Mouse (Mus musculus) MEL (cell line): Measurements from ENCODE around the gene Aif1l. TPM values are rescaled to one million over a fixed set of nuclear protein-coding genes. Genes with fewer than 3 reads are reported as not detected.

Experiments
- DNase-seq: peaks from one replicate; pipeline ENCODE4 v3.0.0; 2011; ENCODE audit warnings: low read depth, low spot score
- H3K27ac ChIP-seq: 2 replicates; pipeline ENCODE4 v1.5.1; 2012; ENCODE audit warnings: low read depth, mild to moderate bottlenecking, control low read depth, low read length, moderate library complexity; ENCODE audit not compliant: control insufficient read depth
- H3K27me3 ChIP-seq, 2 experiments: fragments of 150-350 bp in 1 of 2; sonication (generic) in 1 of 2; 2 replicates each; pipeline ENCODE4 v1.6.1; 2012; ENCODE audit warnings: low read length in 2 of 2, mild to moderate bottlenecking in 2 of 2, improper control_type of control experiment in 1 of 2, moderate library complexity in 1 of 2; ENCODE audit not compliant: insufficient read depth in 2 of 2, control insufficient read depth in 1 of 2
- H3K36me3 ChIP-seq, 2 experiments: 2 replicates each; pipeline ENCODE4 v1.6.1; 2012 to 2014; ENCODE audit warnings: low read length in 2 of 2, improper control_type of control experiment in 1 of 2, inconsistent platforms in 1 of 2, mild to moderate bottlenecking in 1 of 2; ENCODE audit not compliant: insufficient read depth in 2 of 2, control insufficient read depth in 1 of 2
- H3K4me1 ChIP-seq, 2 experiments: fragments of 150-350 bp in 1 of 2; sonication (generic) in 1 of 2; 2 replicates each; pipeline ENCODE4 v1.6.1; 2012; ENCODE audit warnings: low read length in 2 of 2, improper control_type of control experiment in 1 of 2, mild to moderate bottlenecking in 1 of 2; ENCODE audit not compliant: insufficient read depth in 2 of 2, control insufficient read depth in 1 of 2
- H3K4me3 ChIP-seq, 2 experiments: fragments of 150-350 bp in 1 of 2; sonication (generic) in 1 of 2; 2 replicates each; pipeline ENCODE4 v1.5.1; 2012; ENCODE audit warnings: low read depth in 2 of 2, low read length in 2 of 2, mild to moderate bottlenecking in 2 of 2, moderate library complexity in 2 of 2, control low read depth in 1 of 2, improper control_type of control experiment in 1 of 2; ENCODE audit not compliant: control insufficient read depth in 1 of 2, insufficient read depth in 1 of 2
- H3K79me2 ChIP-seq: 2 replicates; pipeline ENCODE4 v1.6.1; 2012; ENCODE audit warnings: mild to moderate bottlenecking, low read length, moderate library complexity; ENCODE audit not compliant: control insufficient read depth, poor library complexity, insufficient read depth
- H3K9ac ChIP-seq: 2 replicates; pipeline ENCODE4 v1.6.1; 2012; ENCODE audit warnings: low read depth, mild to moderate bottlenecking, control low read depth, low read length, moderate library complexity; ENCODE audit not compliant: control insufficient read depth, poor library complexity, severe bottlenecking
- H3K9me3 ChIP-seq: fragments of 150-350 bp; sonication (generic); replicated peaks from 2 replicates; pipeline ENCODE4 v1.6.1; 2012; ENCODE audit warnings: mild to moderate bottlenecking, low read length, improper control_type of control experiment, moderate library complexity; ENCODE audit not compliant: insufficient read depth
- KAT2A ChIP-seq: conservative IDR thresholded peaks from 2 replicates; pipeline ENCODE4 v1.6.1; 2012; ENCODE audit warnings: low read depth, low read length, improper control_type of control experiment, inconsistent platforms
- MEF2A ChIP-seq: IDR thresholded peaks from 2 replicates; pipeline ENCODE4 v1.6.1; 2014; ENCODE audit warnings: low read depth, mild to moderate bottlenecking, inconsistent platforms, low read length, improper control_type of control experiment; ENCODE audit not compliant: poor library complexity, insufficient replicate concordance, severe bottlenecking; ENCODE audit errors: extremely low read depth
- MXI1 ChIP-seq: IDR thresholded peaks from 2 replicates; pipeline ENCODE4 v1.6.1; 2011; ENCODE audit warnings: mild to moderate bottlenecking, low read depth, low read length, improper control_type of control experiment
- MYB ChIP-seq: IDR thresholded peaks from 2 replicates; pipeline ENCODE4 v1.6.1; 2011; ENCODE audit warnings: mild to moderate bottlenecking, low read depth, low read length, improper control_type of control experiment
- POLR2A ChIP-seq, 2 experiments: IDR thresholded peaks; 2 replicates each; pipeline ENCODE4 v1.6.1; 2011 to 2012; ENCODE audit warnings: low read length in 2 of 2, mild to moderate bottlenecking in 2 of 2, control low read depth in 1 of 2, improper control_type of control experiment in 1 of 2, low read depth in 1 of 2, moderate library complexity in 1 of 2; ENCODE audit not compliant: control insufficient read depth in 1 of 2, insufficient read depth in 1 of 2, poor library complexity in 1 of 2
- POLR2AphosphoS2 ChIP-seq: IDR thresholded peaks from 2 replicates; pipeline ENCODE4 v1.6.1; 2011; ENCODE audit warnings: low read length, improper control_type of control experiment
- POLR2AphosphoS5 ChIP-seq: IDR thresholded peaks from 2 replicates; pipeline ENCODE4 v1.6.1; 2012; ENCODE audit warnings: low read depth, borderline replicate concordance, mild to moderate bottlenecking, inconsistent platforms, low read length, moderate library complexity, mixed read lengths
- RAD21 ChIP-seq: IDR thresholded peaks from 2 replicates; pipeline ENCODE4 v1.6.1; 2011; ENCODE audit warnings: mild to moderate bottlenecking, low read depth, low read length, improper control_type of control experiment
- SMC3 ChIP-seq: IDR thresholded peaks from 2 replicates; pipeline ENCODE4 v1.6.1; 2011; ENCODE audit warnings: low read depth, low read length, improper control_type of control experiment
- TAL1 ChIP-seq: IDR thresholded peaks from 2 replicates; pipeline ENCODE4 v1.6.1; 2012; ENCODE audit warnings: mild to moderate bottlenecking, inconsistent platforms, low read length, moderate library complexity, mixed read lengths
- UBTF ChIP-seq: IDR thresholded peaks from 2 replicates; pipeline ENCODE4 v1.6.1; 2012; ENCODE audit warnings: low read depth, mild to moderate bottlenecking, inconsistent platforms, low read length, improper control_type of control experiment, moderate library complexity, borderline replicate concordance; ENCODE audit not compliant: insufficient read depth
- ZNF384 ChIP-seq: IDR thresholded peaks from 2 replicates; pipeline ENCODE4 v1.6.1; 2012; ENCODE audit warnings: low read depth, mild to moderate bottlenecking, inconsistent platforms, low read length, improper control_type of control experiment
- polyA plus RNA-seq, 2 experiments: library from polyadenylated mRNA; stranded (reverse) in 1 of 2; unstranded in 1 of 2; fragments of >175 nt in 1 of 2; fragments of >200 nt in 1 of 2; gene quantifications; 2 replicates each; pipeline versions ENCODE4 v1.2.1 to v1.2.4; 2012; ENCODE audit warnings: low replicate concordance in 2 of 2, low read depth in 1 of 2; ENCODE audit not compliant: insufficient read length in 2 of 2, insufficient read depth in 1 of 2, missing spikeins in 1 of 2
- total RNA-seq: library from RNA; depleted of rRNA; stranded (reverse); fragments of 300-350 nt; gene quantifications from 2 replicates; pipeline ENCODE4 v1.2.3, GENCODE M21; 2012

The Aif1l gene
- total and polyA plus RNA-seq, 3 experiments: 0.69 to 1.9 TPM; not detected in 1

DNA sequence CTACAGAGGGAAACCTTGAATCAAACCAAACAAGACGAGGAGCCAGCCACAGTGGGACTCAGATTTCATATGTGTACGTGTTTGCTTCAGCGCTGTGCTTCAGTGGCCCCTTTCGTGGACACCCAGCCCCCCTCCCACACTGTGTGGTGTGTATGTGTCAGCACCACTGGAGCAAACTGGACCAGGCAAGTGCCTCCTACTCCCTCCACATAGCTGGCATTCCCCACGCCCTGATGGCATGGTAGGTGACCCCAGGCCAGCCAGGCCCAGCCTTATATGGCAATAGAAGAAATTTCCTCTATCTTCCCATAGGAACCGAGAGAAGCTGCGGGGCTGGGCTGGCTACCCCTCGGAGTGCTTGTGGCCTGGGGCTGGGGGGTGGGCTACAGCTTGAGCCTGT, 3.7 kb downstream of the Aif1l start:
- Histone ChIP-seq H3K9ac (no peak overlapping the region), H3K79me2 (no peaks in the 10 kb centered on the region), H3K27ac (no peak overlapping the region), H3K9me3 (no peaks in the 10 kb centered on the region), H3K4me1 (peaks cover 0 to 4% of the 10 kb centered on the region in 2 experiments; a peak in 2 of 4 replicates), H3K36me3 (peaks cover 0 to 6% of the 10 kb centered on the region in 2 experiments; a peak in 1 of 4 replicates), H3K4me3 (no peak overlapping the region), H3K27me3 (peaks cover 7 to 12% of the 10 kb centered on the region in 2 experiments)
- TF ChIP-seq MEF2A: no peak
- no peak for TF ChIP-seq MYB
- TF ChIP-seq POLR2AphosphoS5: no peak
- no peak for TF ChIP-seq SMC3
- no peak for TF ChIP-seq ZNF384
- no peak for TF ChIP-seq RAD21
- no peak for DNase-seq

- H3K4me1 ChIP-seq: peaks cover 0 to 9% of the 10 kb centered on the region in 2 experiments; a peak in 2 of 4 replicates
- H3K9ac ChIP-seq: no peak overlapping the region
- no peak overlapping the region for H3K27ac ChIP-seq
- peaks cover 1 to 11% of the 10 kb centered on the region in 2 experiments for H3K27me3 ChIP-seq
- no peak for DNase-seq
- peaks cover 0 to 7% of the 10 kb centered on the region in 2 experiments; a peak in 1 of 4 replicates for H3K36me3 ChIP-seq
- TF ChIP-seq POLR2A (IDR thresholded peaks at IDR 0.05; ENCODE audit: control insufficient read depth in 1 of 2, insufficient read depth in 1 of 2, low read depth in 1 of 2, low read length in 2 of 2, poor library complexity in 1 of 2): no peak
- no peak overlapping the region for H3K4me3 ChIP-seq
- H3K79me2 ChIP-seq: no peaks in the 10 kb centered on the region
- H3K9me3 ChIP-seq: no peaks in the 10 kb centered on the region
Measured at GRCm38 (mm10) chr2:31954779-31955181, 4.8 kb downstream of the Aif1l start.

DNA sequence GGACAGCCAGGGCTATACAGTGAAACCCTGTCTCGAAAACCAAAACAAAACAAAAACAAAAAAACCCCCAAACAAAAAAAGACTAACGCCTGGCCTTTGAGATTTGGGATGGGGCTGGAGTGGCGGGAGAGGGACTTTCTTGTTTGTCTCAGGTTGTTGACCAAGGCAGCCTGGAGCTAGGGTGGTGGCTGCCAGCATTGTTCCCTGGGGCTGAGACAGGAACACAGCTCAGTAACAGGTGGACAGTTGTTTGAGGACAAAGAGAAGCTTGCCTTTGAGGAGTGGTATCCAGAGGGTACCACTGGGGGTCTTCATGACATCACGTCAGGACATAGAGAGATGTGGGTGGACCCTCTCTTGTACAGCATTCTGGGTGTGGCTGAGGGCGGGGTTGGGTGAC, 5.7 kb downstream of the Aif1l start:
- H3K36me3 ChIP-seq: peaks cover 0 to 7% of the 10 kb centered on the region in 2 experiments; a peak in 1 of 4 replicates
- no peaks in the 10 kb centered on the region for H3K79me2 ChIP-seq
- no peak overlapping the region for H3K4me3 ChIP-seq
- DNase-seq: no peak
- H3K4me1 ChIP-seq: peaks cover 0 to 13% of the 10 kb centered on the region in 2 experiments; a peak in 2 of 4 replicates
- no peak for TF ChIP-seq MXI1
- H3K27me3 ChIP-seq: peaks cover 0 to 5% of the 10 kb centered on the region in 2 experiments; a peak in 2 of 4 replicates
- H3K9me3 ChIP-seq: no peaks in the 10 kb centered on the region
- no peak overlapping the region for H3K27ac ChIP-seq
- no peak overlapping the region for H3K9ac ChIP-seq

DNA sequence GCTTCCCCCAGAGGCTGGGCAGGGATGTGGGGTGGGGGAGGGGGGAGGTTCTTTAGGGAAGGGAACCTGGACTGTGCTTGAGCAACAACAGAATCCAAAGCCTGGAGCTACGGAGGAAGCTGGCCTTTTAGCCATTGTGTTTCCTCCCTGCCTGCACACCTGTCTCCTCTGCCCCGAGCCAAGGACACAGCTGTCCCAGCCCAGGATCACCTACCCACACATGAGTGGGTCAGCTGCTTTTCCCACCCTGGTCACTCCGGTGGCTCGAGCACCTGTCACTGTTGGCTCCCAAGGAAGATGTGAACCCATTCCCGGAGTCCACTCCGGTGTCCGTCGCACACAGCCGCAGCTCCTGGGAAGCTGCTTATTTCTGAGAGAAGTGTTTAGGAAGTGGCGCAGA, 7.3 kb downstream of the Aif1l start:
- DNase-seq: no peak
- H3K79me2 ChIP-seq: no peaks in the 10 kb centered on the region
- H3K27me3 ChIP-seq: peaks cover 0 to 2% of the 10 kb centered on the region in 2 experiments; a peak in 2 of 4 replicates

More for the DNA sequence above, 7.3 kb downstream of the Aif1l start:
- Histone ChIP-seq H3K4me1 (peaks cover 0 to 13% of the 10 kb centered on the region in 2 experiments; a peak in 2 of 4 replicates), H3K9ac (no peak overlapping the region), H3K27ac (no peak overlapping the region), H3K9me3 (no peaks in the 10 kb centered on the region), H3K36me3 (peaks cover 0 to 7% of the 10 kb centered on the region in 2 experiments; a peak in 1 of 4 replicates), H3K4me3 (no peak overlapping the region)
- no peak for TF ChIP-seq ZNF384
- TF ChIP-seq POLR2AphosphoS2: no peak
- TF ChIP-seq TAL1: no peak
- no peak for TF ChIP-seq KAT2A
- TF ChIP-seq UBTF: no peak
- no peak for TF ChIP-seq RAD21
